Comparison of ENCODE assay signal across 19 mouse cellular contexts in genomic region chr1:21804477-21804866, GRCm38 (mm10).
A peak's percentile ranks its signal among the peaks of the same experiment; 100 is the strongest.
DNase-seq lines count a peak whose midpoint lies in the region; ATAC-seq and TF ChIP-seq lines count a peak whose summit lies in the region.
"Had no signal": no experiment of that assay in that cellular context is flagged by ENCODE, and none has a peak within 500 bp of the region (broad histone marks: within the 10 kb centered on the region; RNA-seq: fewer than 3 reads in every experiment).

No protein-coding gene starts in this region.

- no peak for TF ChIP-seq POLR2A in brain, embryonic 14.5 days (IDR thresholded peaks at IDR 0.05; ENCODE audit: borderline replicate concordance, extremely low read depth, insufficient read depth, insufficient read length, poor library complexity, severe bottlenecking)

- no peaks in the 10 kb centered on the region for H3K36me3 ChIP-seq in forebrain, embryonic 15.5 days
- H3K36me3 ChIP-seq in forebrain, embryonic 13.5 days (ENCODE audit: poor library complexity, severe bottlenecking): no peaks in the 10 kb centered on the region
- H3K36me3 ChIP-seq in forebrain, postnatal 0 days (ENCODE audit: insufficient read depth): no peaks in the 10 kb centered on the region
- H3K36me3 ChIP-seq in forebrain, embryonic 11.5 days (ENCODE audit: control insufficient read depth, insufficient read depth, low read length): no peaks in the 10 kb centered on the region
- H3K36me3 ChIP-seq: embryonic facial prominence, embryonic 13.5 days; embryonic facial prominence, embryonic 15.5 days had no signal

- H3K27ac ChIP-seq in forebrain, embryonic 15.5 days (replicated peaks): no peak overlapping the region
- no peak overlapping the region for H3K27ac ChIP-seq in forebrain, embryonic 13.5 days
- no peak overlapping the region for H3K27ac ChIP-seq in forebrain, postnatal 0 days (ENCODE audit: low read depth, low read length)
- no peak overlapping the region for H3K27ac ChIP-seq in forebrain, embryonic 11.5 days (ENCODE audit: low read depth, low read length)
- H3K27ac ChIP-seq: embryonic facial prominence, embryonic 13.5 days; embryonic facial prominence, embryonic 15.5 days had no signal

- no peaks in the 10 kb centered on the region for H3K9me3 ChIP-seq in forebrain, embryonic 15.5 days
- H3K9me3 ChIP-seq in forebrain, embryonic 13.5 days (replicated peaks): no peaks in the 10 kb centered on the region
- H3K9me3 ChIP-seq in forebrain, postnatal 0 days (ENCODE audit: low read length): no peaks in the 10 kb centered on the region
- H3K9me3 ChIP-seq in forebrain, embryonic 11.5 days (ENCODE audit: control insufficient read depth, low read length): no peaks in the 10 kb centered on the region
- H3K9me3 ChIP-seq: embryonic facial prominence, embryonic 13.5 days; embryonic facial prominence, embryonic 15.5 days had no signal

- ATAC-seq in forebrain, embryonic 15.5 days (replicated peaks): peak; percentile 61; the same call in 1 of the 2 replicates
- no peak; the same call in 1 of the 2 replicates for ATAC-seq in forebrain, embryonic 13.5 days
- ATAC-seq in forebrain, postnatal 0 days: peak; percentile 32; the same call in 1 of the 2 replicates
- no peak for ATAC-seq in forebrain, embryonic 11.5 days (replicated peaks; ENCODE audit: low FRiP score)

- TF ChIP-seq CTCF in forebrain, postnatal 0 days (IDR thresholded peaks at IDR 0.05; ENCODE audit: low read depth): no peak
- TF ChIP-seq CTCF in brain, embryonic 14.5 days (IDR thresholded peaks at IDR 0.05; ENCODE audit: borderline replicate concordance, extremely low read depth, insufficient read depth, insufficient read length): no peak

- H3K4me3 ChIP-seq in forebrain, embryonic 15.5 days: no peak overlapping the region
- no peak overlapping the region for H3K4me3 ChIP-seq in forebrain, embryonic 13.5 days
- no peak overlapping the region for H3K4me3 ChIP-seq in forebrain, postnatal 0 days (ENCODE audit: low read depth, low read length)
- no peak overlapping the region for H3K4me3 ChIP-seq in forebrain, embryonic 11.5 days (ENCODE audit: low read depth, low read length)
- H3K4me3 ChIP-seq: embryonic facial prominence, embryonic 13.5 days; embryonic facial prominence, embryonic 15.5 days; erythroblast, embryonic 14.5 days had no signal

- H3K4me1 ChIP-seq in forebrain, embryonic 15.5 days: peaks cover 13% of the 10 kb centered on the region
- H3K4me1 ChIP-seq in forebrain, embryonic 13.5 days: peaks cover 6% of the 10 kb centered on the region; the same call in 1 of the 2 replicates
- 0 out of 2 replicates have a peak, but pooled peaks cover 4% of the 10 kb centered on the region for H3K4me1 ChIP-seq in forebrain, postnatal 0 days (ENCODE audit: insufficient read depth)
- H3K4me1 ChIP-seq in forebrain, embryonic 11.5 days (replicated peaks; ENCODE audit: control insufficient read depth, insufficient read depth, low read length): no peaks in the 10 kb centered on the region
- H3K4me1 ChIP-seq: embryonic facial prominence, embryonic 13.5 days; embryonic facial prominence, embryonic 15.5 days had no signal

- H3K4me2 ChIP-seq in forebrain, embryonic 15.5 days (replicated peaks): no peak overlapping the region
- H3K4me2 ChIP-seq in forebrain, embryonic 13.5 days: no peak overlapping the region
- H3K4me2 ChIP-seq in forebrain, postnatal 0 days (ENCODE audit: low read depth): no peak overlapping the region
- H3K4me2 ChIP-seq in forebrain, embryonic 11.5 days (ENCODE audit: low read depth, low read length, severe bottlenecking): no peak overlapping the region
- H3K4me2 ChIP-seq: embryonic facial prominence, embryonic 13.5 days; embryonic facial prominence, embryonic 15.5 days had no signal

- H3K9ac ChIP-seq in forebrain, embryonic 15.5 days (replicated peaks): no peak overlapping the region
- H3K9ac ChIP-seq in forebrain, embryonic 13.5 days: no peak overlapping the region
- no peak overlapping the region for H3K9ac ChIP-seq in forebrain, postnatal 0 days
- H3K9ac ChIP-seq in forebrain, embryonic 11.5 days (ENCODE audit: low read length): no peak overlapping the region
- H3K9ac ChIP-seq: embryonic facial prominence, embryonic 13.5 days; embryonic facial prominence, embryonic 15.5 days had no signal

- H3K27me3 ChIP-seq in forebrain, embryonic 15.5 days: no peaks in the 10 kb centered on the region
- no peaks in the 10 kb centered on the region for H3K27me3 ChIP-seq in forebrain, embryonic 13.5 days
- H3K27me3 ChIP-seq in forebrain, postnatal 0 days (ENCODE audit: insufficient read depth, low read length): no peaks in the 10 kb centered on the region
- no peaks in the 10 kb centered on the region for H3K27me3 ChIP-seq in forebrain, embryonic 11.5 days (ENCODE audit: control insufficient read depth, insufficient read depth, low read length)
- H3K27me3 ChIP-seq: embryonic facial prominence, embryonic 13.5 days; embryonic facial prominence, embryonic 15.5 days had no signal

- peak; percentile 47 for DNase-seq in forebrain, postnatal 0 days
- no peak for DNase-seq in forebrain, embryonic 11.5 days (ENCODE audit: low spot score)
- peak; percentile 43 for DNase-seq in layer of hippocampus, adult 9-11 months
- no peak for DNase-seq in layer of hippocampus, adult 8-10 months (ENCODE audit: low spot score in 2 of 2)
- peak; percentile 47 for DNase-seq in brain, embryonic 14.5 days (ENCODE audit: low read depth)
- DNase-seq in kidney, postnatal 25 days: no peak
- DNase-seq: adrenal gland, adult 2 months; adrenal gland, postnatal 10 days; adrenal gland, postnatal 25 days; cerebellum, adult 11 months; cerebellum, adult 18-20 months; cerebellum, adult 8-10 months; cerebellum, adult 9-11 months; cerebellum, postnatal 36 days had no signal

- WGBS in forebrain, embryonic 15.5 days: 56% methylated on average over 2 of the region's 2 CpGs
- WGBS in forebrain, embryonic 13.5 days: 64% methylated on average over 2 of the region's 2 CpGs
- WGBS in forebrain, postnatal 0 days: 42% methylated on average over 2 of the region's 2 CpGs
- WGBS in forebrain, embryonic 11.5 days: 75% methylated on average over 2 of the region's 2 CpGs

Comparison
In these comparisons a context has a peak if more than half of its experiments do, and no peak if none do; other contexts are left out.
1. ATAC-seq: peak in forebrain, embryonic 15.5 days (single experiment) and forebrain, postnatal 0 days (single experiment); none in forebrain, embryonic 13.5 days (single experiment) and forebrain, embryonic 11.5 days (single experiment).
2. DNase-seq: peak in forebrain, postnatal 0 days (single experiment), layer of hippocampus, adult 9-11 months (single experiment) and brain, embryonic 14.5 days (single experiment); none in forebrain, embryonic 11.5 days (single experiment), layer of hippocampus, adult 8-10 months (0 of 2) and kidney, postnatal 25 days (0 of 2).